Mouse (Mus musculus) bone marrow, adult 2 months (tissue): Measurements from ENCODE around the gene Nphp3. TPM values are rescaled to one million over a fixed set of nuclear protein-coding genes. Genes with fewer than 3 reads are reported as not detected.

ENCODE experiments used
- H3K27ac ChIP-seq: fragments of 200-500 bp; 2 replicates; pipeline ENCODE4 v1.5.1; 2012; ENCODE audit warnings: low read depth, mild to moderate bottlenecking, control low read depth, inconsistent platforms, low read length; ENCODE audit not compliant: control insufficient read depth, poor library complexity, insufficient read depth
- H3K4me1 ChIP-seq: fragments of 200-500 bp; 2 replicates; pipeline ENCODE4 v1.6.1; 2011; ENCODE audit warnings: low read length; ENCODE audit not compliant: control insufficient read depth, insufficient read depth
- H3K4me3 ChIP-seq: fragments of 200-500 bp; replicated peaks from 2 replicates; pipeline ENCODE3; 2011; ENCODE audit warnings: mild to moderate bottlenecking, low read depth, low read length, control low read depth; ENCODE audit not compliant: control insufficient read depth
- CTCF ChIP-seq: fragments of 200-500 bp; IDR thresholded peaks from 2 replicates; pipeline ENCODE4 v1.5.1; 2011; ENCODE audit warnings: low read length, control low read depth; ENCODE audit not compliant: control insufficient read depth, insufficient read depth
- POLR2A ChIP-seq: fragments of 200-500 bp; IDR thresholded peaks from 2 replicates; pipeline ENCODE4 v1.6.1; 2011; ENCODE audit warnings: low read depth, mild to moderate bottlenecking, control low read depth, low read length, borderline replicate concordance; ENCODE audit not compliant: control insufficient read depth
- WGBS: fragments of 180-500 bp; shearing (Covaris S2); methylation state at CpG from one replicate; pipeline ENCODE4 v1.1.7; 2018; 5-methylcytosine and 5-hydroxymethylcytosine counted together
- polyA plus RNA-seq: library from polyadenylated mRNA; stranded (reverse); fragments of >200 nt; gene quantifications from 2 replicates; pipeline ENCODE4 v1.2.4, GENCODE M21; 2011; ENCODE audit warnings: low replicate concordance; ENCODE audit not compliant: missing spikeins, insufficient read depth, insufficient read length

Gene Nphp3
- polyA plus RNA-seq, 1 experiment, result 8.1 TPM

- 86% methylated on average over 11 of the region's 11 CpGs for WGBS
- Histone ChIP-seq H3K4me1 (peaks cover 2% of the 10 kb centered on the region), H3K27ac (no peak overlapping the region), H3K4me3 (no peak overlapping the region)
- TF ChIP-seq CTCF, result no peak
- no peak for TF ChIP-seq POLR2A
Measured at GRCm38 (mm10) chr9:104029861-104030260, 27.5 kb downstream of the Nphp3 start.

- WGBS, result 84% methylated on average over 8 of the region's 8 CpGs
- H3K4me1 ChIP-seq, result peaks cover 2% of the 10 kb centered on the region
- TF ChIP-seq CTCF (no peak), POLR2A (no peak)
- no peak overlapping the region for H3K27ac ChIP-seq
- no peak overlapping the region for H3K4me3 ChIP-seq
Measured at GRCm38 (mm10) chr9:104034231-104034630, 31.9 kb downstream of the Nphp3 start.

GRCm38 (mm10) chr9:104034718-104035117 is 32.4 kb downstream of the Nphp3 start:
- Histone ChIP-seq H3K4me3 (no peak overlapping the region), H3K4me1 (peaks cover 2% of the 10 kb centered on the region), H3K27ac (no peak overlapping the region)
- TF ChIP-seq CTCF, result no peak
- TF ChIP-seq POLR2A, result no peak
- 78% methylated on average over 6 of the region's 6 CpGs for WGBS

GRCm38 (mm10) chr9:104035261-104036015 is 33.1 kb downstream of the Nphp3 start:
- TF ChIP-seq POLR2A, result no peak
- peak; percentile 84 for TF ChIP-seq CTCF
- Histone ChIP-seq H3K27ac (no peak overlapping the region), H3K4me1 (peaks cover 2% of the 10 kb centered on the region), H3K4me3 (no peak overlapping the region)
- WGBS, result 54% methylated on average over 24 of the region's 24 CpGs

- Histone ChIP-seq H3K4me1 (no peaks in the 10 kb centered on the region; the same call in none of the 2 replicates), H3K27ac (no peak overlapping the region), H3K4me3 (no peak overlapping the region)
- TF ChIP-seq CTCF, result no peak
- no peak for TF ChIP-seq POLR2A
- 89% methylated on average over 13 of the region's 13 CpGs for WGBS
Measured at GRCm38 (mm10) chr9:104038266-104038665, 35.9 kb downstream of the Nphp3 start.

- H3K4me3 ChIP-seq, result no peak overlapping the region
- 72% methylated on average over 21 of the region's 21 CpGs for WGBS
Measured at GRCm38 (mm10) chr9:104039031-104039695, 36.8 kb downstream of the Nphp3 start.

GRCm38 (mm10) chr9:104039742-104040141 is 37.4 kb downstream of the Nphp3 start:
- no peak overlapping the region for H3K27ac ChIP-seq
- TF ChIP-seq CTCF, result no peak
- no peak for TF ChIP-seq POLR2A
- no peak overlapping the region for H3K4me3 ChIP-seq
- 10% methylated on average over 4 of the region's 4 CpGs for WGBS
- H3K4me1 ChIP-seq, result no peaks in the 10 kb centered on the region; the same call in none of the 2 replicates

More at GRCm38 (mm10) chr9:104039031-104039695, 36.8 kb downstream of the Nphp3 start:
- TF ChIP-seq POLR2A (no peak), CTCF (no peak)
- H3K27ac ChIP-seq, result no peak overlapping the region
- H3K4me1 ChIP-seq, result no peaks in the 10 kb centered on the region; the same call in none of the 2 replicates

- TF ChIP-seq CTCF (no peak), POLR2A (no peak)
- H3K27ac ChIP-seq, result no peak within 1 kb of the TSS
- no peaks in the 10 kb centered on the region; the same call in none of the 2 replicates for H3K4me1 ChIP-seq
- H3K4me3 ChIP-seq, result no peak within 1 kb of the TSS
- 60% methylated on average over 2 of the region's 2 CpGs for WGBS
Measured at GRCm38 (mm10) chr9:104040362-104040761, 38.0 kb downstream of the Nphp3 start, which contains the start of gene Gm28305. TSS of gene Gm28305 (plus strand) at chr9:104040662.
